Mouse (Mus musculus): ENCODE data around the gene Cma1.
"Not testable (repeated sequence)": the region's sequence is repeated elsewhere in the genome, so short reads cannot be mapped to it uniquely, and the experiment has no call there.

Cma1 gene

DNA sequence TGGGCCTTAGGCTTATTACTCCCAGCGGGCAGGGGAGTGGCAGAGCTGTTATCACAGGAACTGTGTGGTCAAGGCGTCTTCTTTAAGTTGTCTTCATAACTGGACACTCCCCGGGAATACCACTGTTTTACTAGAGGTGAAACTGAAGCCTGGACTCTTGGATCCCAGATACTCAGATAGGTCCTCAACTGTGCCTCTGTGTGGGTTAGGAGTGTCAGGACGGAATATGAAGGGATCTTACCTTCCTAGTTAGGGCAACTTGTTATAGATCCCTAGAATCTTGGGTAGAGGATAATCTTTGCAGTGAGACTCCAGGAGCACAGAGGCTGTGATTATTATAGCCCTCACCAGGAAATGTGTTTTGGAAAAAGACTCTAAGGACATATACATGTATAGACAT, at the start of gene Cma1:
Gene Cma1, minus strand, starts transcription at position 101 of the 400 bp plus-strand sequence.
- no peak for DNase-seq (ENCODE audit: low spot score)

GRCm38 (mm10) chr14:55987464-55987863, 43.0 kb upstream of the Cma1 start:
- not testable (repeated sequence) for DNase-seq (ENCODE audit: low spot score)

DNA sequence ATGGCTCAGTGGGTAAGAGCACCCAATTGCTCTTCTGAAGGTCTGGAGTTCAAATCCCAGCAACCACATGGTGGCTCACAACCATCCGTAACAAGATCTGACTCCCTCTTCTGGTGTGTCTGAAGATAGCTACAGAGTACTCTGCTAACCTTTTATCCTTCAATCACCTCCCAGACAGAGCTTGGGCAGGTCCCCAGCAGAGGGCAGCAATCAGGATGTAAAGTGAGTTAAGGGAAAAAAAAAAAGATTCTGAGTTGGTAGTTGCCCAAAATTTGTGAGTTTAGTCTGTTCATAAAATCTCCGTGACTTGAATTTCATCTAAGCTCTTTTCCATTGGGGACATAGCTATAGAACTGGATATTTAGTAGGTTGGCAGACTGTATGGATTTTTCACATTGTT, 19.4 kb upstream of the Cma1 start:
- not testable (repeated sequence) for DNase-seq (ENCODE audit: low spot score)

DNA sequence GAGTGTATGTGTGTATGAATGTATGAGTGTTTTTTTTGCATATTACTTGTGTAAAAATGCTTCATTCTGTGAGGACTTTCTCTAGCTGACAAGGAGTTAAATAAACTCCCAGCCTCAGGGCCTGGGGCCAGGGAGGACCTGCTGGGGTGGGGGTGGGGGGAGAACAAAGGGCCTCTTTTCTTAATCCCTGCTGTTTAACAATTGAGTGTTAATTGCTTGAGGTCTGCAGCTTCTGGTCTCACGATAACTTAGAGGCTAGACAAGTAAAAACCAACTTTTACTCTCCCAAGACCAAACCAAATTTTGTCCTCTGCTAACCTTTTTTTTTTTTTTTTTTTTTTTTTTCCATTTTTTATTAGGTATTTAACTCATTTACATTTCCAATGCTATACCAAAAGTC, 18.8 kb upstream of the Cma1 start:
- no peak for DNase-seq (ENCODE audit: low spot score)

DNA sequence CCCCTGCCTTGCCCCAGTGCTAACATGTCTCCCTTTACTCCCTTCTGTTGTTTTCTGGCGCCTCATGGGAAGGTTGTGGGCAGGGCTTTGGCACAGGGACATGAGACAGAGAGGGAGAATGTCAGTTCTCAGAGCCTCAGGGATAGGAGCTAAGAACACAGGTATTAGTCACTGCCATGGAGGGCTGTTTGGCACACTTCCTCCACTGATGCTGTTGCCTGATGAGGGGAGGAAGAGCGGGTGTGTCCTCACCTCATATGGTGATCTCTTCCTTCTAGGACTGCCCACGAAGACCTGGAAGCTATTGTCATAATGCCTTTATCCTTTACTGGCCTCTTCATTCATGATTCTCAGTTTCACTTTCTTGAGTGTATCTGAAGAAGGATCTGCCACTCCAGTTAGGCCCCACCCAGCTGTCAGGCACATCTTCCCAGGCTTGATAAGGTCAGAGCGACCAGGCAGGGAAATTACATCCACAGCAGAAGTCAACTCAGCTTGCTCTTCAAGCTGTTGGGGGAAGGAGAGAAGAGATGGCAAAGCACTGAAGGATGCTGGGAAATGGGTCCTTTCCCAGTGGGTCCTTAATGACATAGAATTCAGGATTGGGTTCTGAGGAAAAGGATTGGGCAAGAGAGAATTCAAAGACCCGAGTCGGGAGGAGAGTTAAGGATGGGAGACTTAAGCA, 6.0 kb upstream of the Cma1 start, which contains the start of gene Cma2:
Gene Cma2, plus strand, starts transcription at position 635 of the 685 bp plus-strand sequence.
- DNase-seq (ENCODE audit: low spot score): no peak

DNA sequence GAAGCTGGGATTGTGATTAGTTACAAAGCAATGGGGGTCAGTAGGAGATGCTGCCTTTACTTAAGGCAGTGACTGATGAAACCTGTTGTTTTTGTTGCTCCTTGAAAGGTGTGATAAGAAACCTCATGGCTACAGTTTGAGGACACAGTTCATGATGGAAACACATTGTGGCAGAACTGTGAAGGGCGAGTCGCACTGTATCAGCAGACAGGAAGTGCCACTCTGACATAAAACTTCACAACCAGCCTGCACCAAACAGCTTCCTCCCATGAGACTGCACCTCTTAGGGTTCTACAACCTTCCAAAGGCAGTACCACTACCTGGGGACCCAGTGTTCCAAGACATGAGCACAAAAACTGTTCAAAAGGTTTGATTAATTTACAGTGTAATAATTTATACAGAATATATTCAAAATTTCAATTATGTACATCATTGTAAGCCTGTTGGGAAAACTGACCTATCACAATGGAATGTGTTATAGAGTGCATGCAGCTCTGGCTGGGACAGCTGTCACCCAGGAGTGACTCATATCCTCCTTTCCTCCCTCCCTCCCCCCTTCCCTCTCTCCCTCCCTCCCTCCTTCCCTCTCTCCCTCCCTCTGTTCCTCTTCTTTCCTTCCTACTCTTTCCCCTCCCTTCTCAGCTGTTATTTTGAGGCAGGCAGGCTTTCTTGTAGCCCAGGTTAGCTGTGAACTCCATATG, 1.9 kb upstream of the Cma1 start:
- no peak for DNase-seq (ENCODE audit: low spot score)

DNA sequence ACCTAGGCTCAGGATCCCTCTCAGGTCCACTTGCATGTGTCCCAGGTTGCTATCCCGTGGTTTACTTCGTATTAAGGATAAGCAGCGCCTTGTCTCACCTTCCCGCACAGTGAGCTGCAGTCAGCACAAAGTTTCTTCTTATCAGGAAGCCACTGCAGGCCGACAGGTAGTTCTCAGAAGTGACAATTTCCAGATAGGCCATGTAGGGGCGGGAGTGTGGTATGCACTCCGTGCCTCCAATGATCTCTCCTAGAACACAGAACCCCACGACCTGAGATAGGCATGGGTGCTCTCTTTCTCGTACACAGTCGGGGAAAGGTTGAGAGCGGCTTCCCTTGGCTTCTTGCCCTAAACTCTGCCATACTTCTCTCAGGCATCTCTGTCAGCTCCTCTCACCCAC, 874 bp downstream of the Cma1 start:
- DNase-seq (ENCODE audit: low spot score): no peak

DNA sequence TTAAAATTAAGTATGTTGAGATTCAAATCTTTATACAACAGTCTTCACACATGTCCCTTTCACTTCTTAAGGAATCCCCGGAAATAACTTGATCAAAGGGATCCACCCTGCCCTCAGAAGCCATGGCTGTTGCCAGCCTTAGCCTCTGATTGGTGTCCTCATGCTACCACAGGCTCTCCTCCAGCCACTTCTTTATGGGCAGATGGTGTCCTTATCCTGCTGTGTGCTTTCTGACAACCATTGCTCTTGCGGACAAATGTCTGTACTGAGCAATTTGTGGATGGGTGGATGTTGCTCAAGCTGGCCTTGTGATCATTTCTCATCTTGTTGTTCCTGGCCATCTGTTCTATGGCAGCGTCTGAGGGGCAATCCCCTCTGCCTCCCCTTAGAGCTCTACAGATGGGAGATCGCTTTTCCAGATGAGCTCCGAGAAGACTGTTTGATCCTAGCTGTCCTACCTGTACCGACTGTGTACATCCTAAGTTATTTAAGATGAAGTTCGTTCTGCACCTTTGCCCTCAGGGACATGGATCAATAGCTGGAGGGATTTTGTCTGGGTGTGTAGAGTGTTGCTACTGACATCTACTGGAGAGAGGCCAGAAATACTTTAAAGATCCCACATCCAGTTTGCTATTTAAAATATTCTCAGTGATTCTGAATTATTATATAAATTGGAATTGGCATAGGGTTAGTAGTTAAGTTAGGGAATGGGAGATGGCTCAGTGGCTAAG, 4.2 kb downstream of the Cma1 start:
- no peak for DNase-seq (ENCODE audit: low spot score)

GRCm38 (mm10) chr14:55933586-55933985, 10.9 kb downstream of the Cma1 start:
- DNase-seq (ENCODE audit: low spot score): no peak

- DNase-seq (ENCODE audit: low spot score): no peak
These were observed 15.0 kb downstream of the Cma1 start for GRCm38 (mm10) chr14:55929263-55929997.

DNA sequence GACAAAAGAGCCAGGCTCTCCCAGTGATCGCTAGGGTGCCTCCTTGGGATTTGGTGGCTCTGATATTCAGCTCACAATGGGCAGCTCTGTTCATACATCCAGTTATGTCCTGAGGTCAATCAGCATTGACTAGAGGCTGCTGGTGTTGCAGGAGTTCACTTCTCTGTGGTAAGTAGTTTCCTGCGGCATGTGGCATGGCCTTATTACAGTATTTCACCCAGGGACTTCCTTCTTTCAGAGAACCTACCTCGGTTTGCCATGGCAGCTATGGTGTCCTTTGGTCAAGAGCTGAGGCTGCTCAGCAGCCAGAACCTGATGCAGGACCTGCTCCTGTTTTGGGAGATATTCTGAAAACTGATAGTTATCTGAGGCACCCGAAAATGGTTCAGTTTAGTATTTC, 17.6 kb downstream of the Cma1 start:
- DNase-seq (ENCODE audit: low spot score): no peak

- DNase-seq (ENCODE audit: low spot score): no peak
These were observed 21.8 kb downstream of the Cma1 start for GRCm38 (mm10) chr14:55922475-55923232.

GRCm38 (mm10) chr14:55918240-55919082, 26.0 kb downstream of the Cma1 start:
- peak; percentile 75 for DNase-seq (ENCODE audit: low spot score)

GRCm38 (mm10) chr14:55913406-55913805, 31.1 kb downstream of the Cma1 start:
- peak; percentile 49 for DNase-seq (ENCODE audit: low spot score)

DNA sequence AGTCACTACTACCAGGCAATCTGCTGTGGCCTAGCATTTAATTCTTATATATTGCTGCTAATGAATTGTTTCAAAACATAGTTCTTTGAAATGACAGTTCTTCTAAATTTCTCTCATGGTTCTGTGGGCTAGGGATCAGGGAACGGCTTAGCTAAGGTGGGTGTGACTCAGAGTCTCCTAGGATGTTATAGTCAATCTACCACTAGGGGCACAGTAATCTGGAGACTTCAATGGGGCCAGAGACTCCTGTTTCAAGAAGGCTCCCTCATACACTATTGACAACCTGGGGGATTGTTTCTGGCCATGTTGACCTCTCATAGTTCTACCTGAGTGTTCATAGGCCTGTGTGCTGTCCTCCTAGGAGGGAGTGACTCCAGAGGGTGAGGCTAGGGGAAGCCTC, 39.0 kb downstream of the Cma1 start:
- no peak for DNase-seq (ENCODE audit: low spot score)

GRCm38 (mm10) chr14:55900414-55900755, 44.1 kb downstream of the Cma1 start:
- no peak for DNase-seq (ENCODE audit: low spot score)

DNA sequence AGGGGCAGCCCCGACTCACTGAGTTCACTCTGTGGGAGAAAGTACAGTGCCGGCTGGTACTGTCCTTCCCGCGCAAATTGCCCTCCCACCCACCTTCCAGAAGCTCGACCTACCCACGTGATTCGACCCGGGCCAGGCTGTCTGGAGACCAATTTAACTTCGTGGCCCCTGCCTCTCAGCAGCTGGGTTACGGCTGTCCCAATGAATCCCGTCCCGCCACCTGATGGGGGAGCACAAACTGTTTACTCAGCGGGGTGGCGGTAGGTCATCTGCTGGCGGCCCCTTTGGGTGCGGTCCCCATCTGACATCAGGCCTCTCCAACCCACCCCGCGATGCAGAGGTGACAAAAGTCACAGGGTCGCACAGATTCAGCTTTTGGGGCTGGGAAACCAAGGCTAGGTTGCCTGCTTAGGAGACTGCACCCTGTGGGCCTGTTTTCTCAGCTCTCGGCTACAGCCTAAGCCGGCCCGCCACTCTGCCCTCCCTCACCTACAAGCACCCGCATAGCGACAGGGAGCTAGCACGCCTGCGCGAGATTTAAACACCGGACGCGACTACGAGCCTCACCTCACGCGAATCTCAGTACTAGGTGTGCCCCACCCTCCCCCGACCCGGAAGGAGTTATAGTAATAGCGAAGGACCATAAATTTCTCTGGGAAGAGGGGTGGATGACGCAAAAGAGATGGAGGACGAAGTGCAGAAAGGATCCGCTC, 44.6 kb downstream of the Cma1 start, which contains the start of gene Sdr39u1:
Gene Sdr39u1, minus strand, starts transcription at position 593 of the 713 bp plus-strand sequence.
- DNase-seq (ENCODE audit: low spot score): peak; percentile 92

GRCm38 (mm10) chr14:55898947-55899346, 45.5 kb downstream of the Cma1 start:
- DNase-seq (ENCODE audit: low spot score): no peak

- no peak for DNase-seq (ENCODE audit: low spot score)
These were observed 46.8 kb downstream of the Cma1 start for GRCm38 (mm10) chr14:55897671-55898070.
